Mouse (Mus musculus): ENCODE measurements around the gene Kiss1r.

- TF ChIP-seq CTCF (IDR thresholded peaks at IDR 0.05; ENCODE audit: low read depth) (no peak), EP300 (IDR thresholded peaks at IDR 0.05; ENCODE audit: low read depth) (no peak)
Observed at GRCm38 (mm10) chr10:79968181-79968580, 51.4 kb downstream of the Kiss1r start.

Measured in heart, postnatal 0 days (tissue).